In the genomic region with DNA sequence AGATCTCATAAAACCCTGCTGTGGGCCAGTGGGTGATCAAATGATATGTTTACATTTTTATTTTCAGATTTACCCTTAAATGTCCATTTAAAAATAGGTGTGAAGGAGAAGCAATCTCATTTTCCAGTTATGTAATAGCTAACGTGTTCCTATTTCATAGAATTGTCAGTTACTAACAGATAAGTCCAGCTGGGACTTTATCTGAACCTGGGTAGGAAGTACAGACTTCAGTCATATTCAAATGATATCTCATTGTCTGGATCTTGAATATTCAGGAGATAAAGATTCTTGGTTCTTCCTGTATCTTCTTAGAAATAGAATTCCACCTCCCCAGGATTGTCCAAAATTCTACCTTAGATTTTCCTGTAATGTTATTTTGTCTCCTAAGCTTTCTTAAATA, we compare ENCODE assay signal across 36 mouse cellular contexts. TPM values are rescaled to one million over a fixed set of nuclear protein-coding genes. Genes with fewer than 3 reads are reported as not detected.
"Had no signal": no experiment of that assay in that cellular context is flagged by ENCODE, and none has a peak within 500 bp of the region (broad histone marks: within the 10 kb centered on the region; RNA-seq: fewer than 3 reads in every experiment).

No protein-coding gene starts in this region.

- H3K9ac ChIP-seq: heart, embryonic 12.5 days; heart, embryonic 13.5 days; heart, embryonic 15.5 days; hindbrain, embryonic 12.5 days; hindbrain, embryonic 13.5 days; hindbrain, embryonic 14.5 days; hindbrain, embryonic 15.5 days; intestine, embryonic 15.5 days; kidney, embryonic 15.5 days had no signal

- H3K36me3 ChIP-seq: heart, embryonic 10.5 days; heart, embryonic 12.5 days; heart, embryonic 13.5 days; heart, embryonic 15.5 days; hindbrain, embryonic 10.5 days; hindbrain, embryonic 12.5 days; hindbrain, embryonic 13.5 days; hindbrain, embryonic 15.5 days; intestine, embryonic 15.5 days; kidney, embryonic 15.5 days had no signal

- DNase-seq: heart, postnatal 10 days; heart, postnatal 14 days; heart, postnatal 36 days; heart, postnatal 4 days; kidney, adult 11 months; kidney, adult 18-20 months; kidney, adult 2 months; kidney, adult 8-10 months; kidney, adult 9 months; kidney, postnatal 10 days; kidney, postnatal 14 days; kidney, postnatal 25 days; kidney, postnatal 36 days; kidney, postnatal 4 days; layer of hippocampus, adult 9-11 months; layer of hippocampus, postnatal 36 days had no signal

- H3K4me3 ChIP-seq: heart, embryonic 10.5 days; heart, embryonic 12.5 days; heart, embryonic 13.5 days; heart, embryonic 15.5 days; hindbrain, embryonic 10.5 days; hindbrain, embryonic 12.5 days; hindbrain, embryonic 13.5 days; hindbrain, embryonic 15.5 days; intestine, embryonic 15.5 days; kidney, embryonic 15.5 days; layer of hippocampus, adult 2 months had no signal

- H3K27ac ChIP-seq: heart, embryonic 10.5 days; heart, embryonic 13.5 days; heart, embryonic 15.5 days; hindbrain, embryonic 10.5 days; hindbrain, embryonic 12.5 days; hindbrain, embryonic 13.5 days; hindbrain, embryonic 14.5 days; hindbrain, embryonic 15.5 days; hindbrain, postnatal 0 days; intestine, embryonic 15.5 days; kidney, embryonic 15.5 days; kidney, postnatal 0 days; layer of hippocampus, adult 2 months had no signal

- H3K4me2 ChIP-seq: heart, embryonic 11.5 days; heart, embryonic 12.5 days; heart, embryonic 13.5 days; heart, embryonic 15.5 days; hindbrain, embryonic 12.5 days; hindbrain, embryonic 13.5 days; hindbrain, embryonic 14.5 days; hindbrain, embryonic 15.5 days; intestine, embryonic 15.5 days; kidney, embryonic 15.5 days had no signal

- ATAC-seq: hindbrain, embryonic 16.5 days; hindbrain, postnatal 0 days; inflammation-experienced regulatory T-cells, adult 6 months; intestine, embryonic 15.5 days; intestine, embryonic 16.5 days; intestine, postnatal 0 days had no signal

- H3K9me3 ChIP-seq: heart, embryonic 10.5 days; heart, embryonic 12.5 days; heart, embryonic 13.5 days; heart, embryonic 15.5 days; hindbrain, embryonic 10.5 days; hindbrain, embryonic 12.5 days; hindbrain, embryonic 13.5 days; hindbrain, embryonic 15.5 days; intestine, embryonic 15.5 days; kidney, embryonic 15.5 days had no signal

RNA-seq across cellular contexts. Expression of a gene that starts 5.6 kb away (rescaled TPM):
- total RNA-seq: hematopoietic stem cell, adult 5-6 weeks had no signal
- polyA plus RNA-seq: inflammation-experienced regulatory T-cells, adult 6 months had no signal
